Mouse (Mus musculus): ENCODE measurements around the gene Foxf1.

DNA sequence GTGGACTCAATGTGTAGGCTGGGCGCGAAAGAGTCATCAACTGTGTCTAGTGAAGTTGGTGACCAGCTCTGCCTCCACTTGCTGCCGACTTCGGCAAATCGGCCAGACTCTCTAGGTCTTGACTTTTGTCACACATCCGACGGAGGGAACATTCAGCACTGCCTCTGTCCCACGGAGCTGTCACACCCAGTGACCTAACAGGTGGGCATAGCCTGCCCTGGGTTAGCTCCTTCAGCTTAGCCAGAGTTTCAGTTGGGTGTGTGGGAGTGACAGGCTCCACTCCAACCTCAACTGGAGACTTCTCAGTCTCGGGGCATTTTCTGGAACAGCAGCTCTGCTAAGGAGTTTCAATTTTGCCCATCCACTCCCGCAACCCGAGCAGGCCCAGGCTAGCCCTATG lies 50.3 kb downstream of the Foxf1 start:
- TF ChIP-seq CTCF (IDR thresholded peaks at IDR 0.05; ENCODE audit: insufficient read depth, low read length): no peak
- no peak for TF ChIP-seq POLR2A (IDR thresholded peaks at IDR 0.05; ENCODE audit: borderline replicate concordance, extremely low read depth, low read depth, low read length)

Measured in lung, adult 2 months (tissue).